Mouse (Mus musculus) CH12.LX (cell line): ENCODE measurements at regions not wholly inside any gene's neighbourhood (a gene's known extent, or its start where the extent isn't known, plus 50 kb on each side); places are given as distances from the start of the nearest gene placed in this dataset.

Experiments used
- DNase-seq: peaks from one replicate; pipeline ENCODE4 v3.0.0-alpha.2; 2013; ENCODE audit errors: extremely low read depth
- H3K27ac ChIP-seq: 2 replicates; pipeline ENCODE4 v1.5.1; 2012; ENCODE audit warnings: low read depth, mild to moderate bottlenecking, control low read depth, moderate library complexity; ENCODE audit not compliant: insufficient read depth
- H3K27me3 ChIP-seq: replicated peaks from 2 replicates; pipeline ENCODE3; 2012; ENCODE audit warnings: inconsistent platforms
- H3K36me3 ChIP-seq, 2 experiments: replicated peaks in 1 of 2; 2 replicates each; pipeline versions ENCODE3 to v1.6.1; 2012; ENCODE audit warnings: inconsistent platforms in 1 of 2, low read length in 1 of 2, mild to moderate bottlenecking in 1 of 2, mixed read lengths in 1 of 2, moderate library complexity in 1 of 2; ENCODE audit not compliant: control insufficient read depth in 1 of 2, insufficient read depth in 1 of 2
- H3K4me1 ChIP-seq, 2 experiments: 2 replicates each; pipeline ENCODE4 v1.6.1; 2012; ENCODE audit warnings: inconsistent platforms in 1 of 2, moderate library complexity in 1 of 2; ENCODE audit not compliant: insufficient read depth in 2 of 2, control insufficient read depth in 1 of 2
- H3K4me2 ChIP-seq: 2 replicates; pipeline ENCODE4 v1.6.1; 2012; ENCODE audit warnings: low read depth, mild to moderate bottlenecking, control low read depth; ENCODE audit not compliant: poor library complexity, insufficient read depth, severe bottlenecking
- H3K4me3 ChIP-seq, 3 experiments: fragments of 150-350 bp in 1 of 3; sonication (generic) in 1 of 3; replicated peaks in 1 of 3; 2 replicates each; pipeline versions ENCODE3 to v1.5.1; 2011 to 2012; ENCODE audit warnings: low read depth in 2 of 3, low read length in 2 of 3, mild to moderate bottlenecking in 2 of 3, moderate library complexity in 2 of 3, control low read depth in 1 of 3, improper control_type of control experiment in 1 of 3, inconsistent platforms in 1 of 3, mixed read lengths in 1 of 3; ENCODE audit not compliant: poor library complexity in 1 of 3
- H3K79me2 ChIP-seq: replicated peaks from 2 replicates; pipeline ENCODE4 v1.6.1; 2012; ENCODE audit warnings: mild to moderate bottlenecking, moderate library complexity; ENCODE audit not compliant: control insufficient read depth, poor library complexity, insufficient read depth, severe bottlenecking; ENCODE audit errors: extremely low read depth
- H3K9ac ChIP-seq: 2 replicates; pipeline ENCODE4 v1.6.1; 2012; ENCODE audit warnings: low read depth, mild to moderate bottlenecking, control low read depth, moderate library complexity; ENCODE audit not compliant: insufficient read depth
- H3K9me3 ChIP-seq: replicated peaks from 2 replicates; pipeline ENCODE3; 2012; ENCODE audit warnings: low read length, inconsistent platforms, mixed read lengths
- BHLHE40 ChIP-seq: IDR thresholded peaks from 2 replicates; pipeline ENCODE4 v1.6.1; 2011; ENCODE audit warnings: mild to moderate bottlenecking, low read depth, low read length, improper control_type of control experiment
- CHD2 ChIP-seq: IDR thresholded peaks from 2 replicates; pipeline ENCODE4 v1.6.1; 2011; ENCODE audit warnings: low read length, improper control_type of control experiment
- E2F4 ChIP-seq: IDR thresholded peaks from 2 replicates; pipeline ENCODE4 v1.6.1; 2011; ENCODE audit warnings: low read depth, low read length, improper control_type of control experiment; ENCODE audit not compliant: insufficient replicate concordance
- ETS1 ChIP-seq: conservative IDR thresholded peaks from 2 replicates; pipeline ENCODE4 v1.6.1; 2012; ENCODE audit warnings: low read depth, mild to moderate bottlenecking, inconsistent platforms, low read length, improper control_type of control experiment, moderate library complexity
- GABPA ChIP-seq: IDR thresholded peaks from 2 replicates; pipeline ENCODE4 v1.6.1; 2012; ENCODE audit warnings: low read depth, low read length, improper control_type of control experiment, inconsistent platforms; ENCODE audit not compliant: insufficient replicate concordance
- HCFC1 ChIP-seq: IDR thresholded peaks from 2 replicates; pipeline ENCODE4 v1.6.1; 2012; ENCODE audit warnings: low read depth, mild to moderate bottlenecking, inconsistent platforms, low read length, improper control_type of control experiment
- IRF4 ChIP-seq: IDR thresholded peaks from 2 replicates; pipeline ENCODE4 v1.6.1; 2014; ENCODE audit warnings: low read depth, mild to moderate bottlenecking, inconsistent platforms, low read length, improper control_type of control experiment
- JUND ChIP-seq: conservative IDR thresholded peaks from 2 replicates; pipeline ENCODE4 v1.6.1; 2011; ENCODE audit warnings: low read depth, low read length, improper control_type of control experiment
- KAT2A ChIP-seq: IDR thresholded peaks from 2 replicates; pipeline ENCODE4 v1.6.1; 2012; ENCODE audit warnings: low read length, improper control_type of control experiment, inconsistent platforms; ENCODE audit not compliant: insufficient replicate concordance
- MAFK ChIP-seq: IDR thresholded peaks from 2 replicates; pipeline ENCODE4 v1.6.1; 2011; ENCODE audit warnings: low read length, improper control_type of control experiment; ENCODE audit not compliant: insufficient replicate concordance
- MAX ChIP-seq: IDR thresholded peaks from 2 replicates; pipeline ENCODE4 v1.6.1; 2011; ENCODE audit warnings: low read length, improper control_type of control experiment
- MAZ ChIP-seq: IDR thresholded peaks from 2 replicates; pipeline ENCODE4 v1.6.1; 2012; ENCODE audit warnings: low read depth, mild to moderate bottlenecking, inconsistent platforms, low read length, improper control_type of control experiment, moderate library complexity
- MXI1 ChIP-seq: IDR thresholded peaks from 2 replicates; pipeline ENCODE4 v1.6.1; 2011; ENCODE audit warnings: mild to moderate bottlenecking, low read depth, low read length, improper control_type of control experiment
- NELFE ChIP-seq: IDR thresholded peaks from 2 replicates; pipeline ENCODE4 v1.6.1; 2011; ENCODE audit warnings: low read depth, low read length, improper control_type of control experiment
- RCOR1 ChIP-seq: conservative IDR thresholded peaks from 2 replicates; pipeline ENCODE4 v1.6.1; 2012; ENCODE audit warnings: low read depth, mild to moderate bottlenecking, inconsistent platforms, low read length, improper control_type of control experiment
- UBTF ChIP-seq: IDR thresholded peaks from 2 replicates; pipeline ENCODE4 v1.6.1; 2012; ENCODE audit warnings: low read depth, mild to moderate bottlenecking, inconsistent platforms, low read length, improper control_type of control experiment, moderate library complexity
- USF1 ChIP-seq: IDR thresholded peaks from 2 replicates; pipeline ENCODE4 v1.6.1; 2014; ENCODE audit warnings: low read depth, mild to moderate bottlenecking, inconsistent platforms, low read length, improper control_type of control experiment
- ZC3H11A ChIP-seq: IDR thresholded peaks from 2 replicates; pipeline ENCODE4 v1.6.1; 2012; ENCODE audit warnings: low read depth, mild to moderate bottlenecking, inconsistent platforms, low read length, improper control_type of control experiment
- ZNF384 ChIP-seq: IDR thresholded peaks from 2 replicates; pipeline ENCODE4 v1.6.1; 2012; ENCODE audit warnings: low read depth, low read length, improper control_type of control experiment, inconsistent platforms
- dilution Hi-C: fragments of 300-500 bp; cut with MboI; formaldehyde crosslinking; loops from 2 replicates; pipeline ENCODE4 v1.14.3; 2020; ENCODE audit warnings: low sequenced_read_pairs; ENCODE audit not compliant: extremely low pct_unique_long_range_greater_than_20kb, extremely low pct_ligation_motif_present
- in situ Hi-C: fragments of 300-500 bp; cut with MboI; formaldehyde crosslinking; loops from 3 replicates; pipeline ENCODE4 v1.14.3; 2019; ENCODE audit warnings: low sequenced_read_pairs, low pct_ligation_motif_present, low pct_unique_long_range_greater_than_20kb, mixed read lengths

DNA sequence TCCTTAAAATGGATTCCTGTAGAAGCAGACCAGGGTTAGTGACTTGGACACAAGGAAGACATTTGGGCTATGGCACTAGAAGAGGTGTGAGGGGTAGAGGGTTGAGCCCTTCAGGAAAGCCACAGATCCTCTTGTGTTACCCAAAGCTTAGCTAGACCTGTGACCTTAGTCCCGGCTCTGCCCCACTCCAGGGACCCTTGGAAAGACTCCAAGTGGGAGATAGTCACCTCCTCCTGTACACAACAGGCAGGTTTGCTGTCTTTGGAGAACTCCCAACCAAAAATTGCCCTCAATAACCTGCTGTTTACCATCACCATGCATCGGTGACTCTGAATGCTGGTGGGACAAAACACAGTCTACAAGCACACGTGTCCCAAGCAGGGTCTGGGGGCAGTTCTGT is 164.5 kb downstream of the Gadd45g start:
- Histone ChIP-seq H3K9me3 (no peaks in the 10 kb centered on the region), H3K27me3 (no peaks in the 10 kb centered on the region), H3K79me2 (no peaks in the 10 kb centered on the region), H3K36me3 (no peaks in the 10 kb centered on the region), H3K4me3 (no peak overlapping the region), H3K9ac (no peak overlapping the region), H3K27ac (no peak overlapping the region), H3K4me2 (no peak overlapping the region), H3K4me1 (peaks cover 5 to 6% of the 10 kb centered on the region in 2 experiments; a peak in 3 of 4 replicates)
- TF ChIP-seq E2F4 (no peak), BHLHE40 (no peak), JUND (no peak), USF1 (no peak), ZNF384 (no peak), CHD2 (no peak), HCFC1 (no peak), RCOR1 (no peak), GABPA (no peak), KAT2A (no peak)
- DNase-seq = no peak
- dilution Hi-C loops = no loop called here
- in situ Hi-C loops = loop anchor here (5.0 kb wide), 1 partner anchor 164 kb away; the partner anchor contains the start of gene Gadd45g

DNA sequence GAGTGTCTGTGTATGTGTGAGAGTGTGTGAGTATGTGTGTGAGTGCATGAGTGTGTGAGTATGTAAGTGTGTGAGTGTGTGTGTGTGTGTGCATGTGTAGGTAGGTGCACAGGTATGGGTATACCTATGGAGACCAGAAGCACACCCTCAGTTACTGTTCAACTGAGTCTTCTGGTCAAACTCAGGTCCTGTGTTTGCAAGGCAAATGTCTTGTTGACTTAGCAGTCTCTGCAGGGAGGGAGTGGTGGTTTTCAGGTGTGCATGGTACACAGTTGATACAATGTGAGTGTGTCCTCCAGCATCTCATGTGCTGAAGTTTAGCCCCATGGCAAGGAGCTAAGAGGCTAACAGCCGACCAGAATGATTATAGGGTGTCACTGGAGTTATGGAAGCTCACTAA is 166.7 kb downstream of the Gadd45g start:
- Histone ChIP-seq H3K9me3 (no peaks in the 10 kb centered on the region), H3K27ac (no peak overlapping the region), H3K27me3 (no peaks in the 10 kb centered on the region), H3K4me3 (no peak overlapping the region), H3K36me3 (no peaks in the 10 kb centered on the region), H3K9ac (no peak overlapping the region), H3K4me1 (peaks cover 9 to 12% of the 10 kb centered on the region in 2 experiments), H3K79me2 (no peaks in the 10 kb centered on the region), H3K4me2 (no peak overlapping the region)
- no peak for TF ChIP-seq IRF4
- no peak for TF ChIP-seq MXI1
- TF ChIP-seq NELFE = no peak
- TF ChIP-seq ETS1 = no peak
- no peak for TF ChIP-seq MAX
- no peak for TF ChIP-seq MAFK
- no peak for TF ChIP-seq USF1
- TF ChIP-seq ZNF384 = no peak
- TF ChIP-seq RCOR1 = no peak
- no peak for TF ChIP-seq UBTF
- TF ChIP-seq ZC3H11A = no peak
- TF ChIP-seq MAZ = no peak
- DNase-seq = no peak
- dilution Hi-C loops (no loop called here), in situ Hi-C loops (loop anchor here (5.0 kb wide), 1 partner anchor 166 kb away; the partner anchor contains the start of gene Gadd45g)
